Mouse (Mus musculus): ENCODE data around the gene Ptpn14. TPM values are rescaled to one million over a fixed set of nuclear protein-coding genes. Genes with fewer than 3 reads are reported as not detected.

Ptpn14 gene
- polyA plus RNA-seq, 1 experiment: 2.6 TPM

DNA sequence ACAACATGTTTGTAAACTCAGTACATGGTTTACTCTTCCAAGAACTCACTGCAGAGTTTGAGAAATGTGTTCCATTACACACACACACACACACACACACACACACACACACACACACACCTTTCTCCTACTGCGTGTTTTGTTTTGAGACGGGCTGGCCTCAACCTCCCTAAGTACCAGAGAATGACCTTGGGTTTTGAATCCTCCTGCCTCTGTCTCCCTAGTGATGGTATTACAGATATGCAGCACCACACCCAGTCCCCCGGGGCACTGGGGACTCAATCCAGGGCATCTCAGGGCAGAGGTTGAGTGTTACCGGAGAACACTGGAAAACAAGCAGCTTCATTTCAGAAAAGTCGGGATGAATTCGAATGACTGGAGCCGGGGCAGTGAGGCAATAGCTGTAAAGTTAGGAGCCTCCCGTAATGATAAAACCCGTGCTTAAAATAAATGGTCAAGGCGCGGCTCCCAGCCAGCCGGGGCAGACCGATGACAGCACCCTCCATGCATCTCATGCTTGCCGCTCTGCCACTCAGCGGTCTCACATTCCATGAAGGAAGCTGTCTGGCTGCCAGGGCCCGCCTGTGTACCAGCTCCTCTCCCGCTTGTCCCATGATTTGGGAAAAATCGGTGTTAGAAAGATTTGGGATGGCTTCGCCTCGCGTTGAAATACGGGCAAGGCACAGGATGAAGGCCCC is 196.0 kb downstream of the Ptpn14 start:
- no peak overlapping the region for H3K27ac ChIP-seq (ENCODE audit: control insufficient read depth, insufficient read depth, low read depth, low read length, poor library complexity)
- H3K4me1 ChIP-seq (ENCODE audit: control insufficient read depth, insufficient read depth, low read length): no peaks in the 10 kb centered on the region
- H3K4me3 ChIP-seq (replicated peaks; ENCODE audit: control insufficient read depth, low read depth, low read length): no peak overlapping the region
- 91% methylated on average over 22 of the region's 22 CpGs for WGBS
- TF ChIP-seq CTCF (IDR thresholded peaks at IDR 0.05; ENCODE audit: control insufficient read depth, insufficient read depth, low read length) (no peak), POLR2A (IDR thresholded peaks at IDR 0.05; ENCODE audit: borderline replicate concordance, control insufficient read depth, low read depth, low read length) (no peak)

DNA sequence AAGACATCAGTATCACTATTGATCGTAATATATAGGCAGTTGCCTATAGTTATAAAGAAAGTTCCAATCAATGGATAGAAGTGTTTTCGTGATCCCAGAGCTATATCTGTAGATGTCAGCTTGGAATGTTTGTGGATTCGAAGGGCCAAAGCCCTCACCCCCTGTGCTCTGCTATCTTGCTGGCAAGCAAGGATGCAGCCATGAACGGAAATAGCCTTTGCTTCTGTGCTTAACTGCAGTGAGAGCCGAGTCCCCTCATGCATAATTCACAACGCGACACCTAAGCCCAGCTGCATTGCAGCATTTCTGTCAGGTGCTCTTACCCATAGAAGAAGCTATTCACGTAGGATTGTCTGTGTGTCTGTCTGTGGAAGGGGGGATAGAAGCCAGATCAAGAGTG is 198.2 kb downstream of the Ptpn14 start:
- TF ChIP-seq POLR2A (IDR thresholded peaks at IDR 0.05; ENCODE audit: borderline replicate concordance, control insufficient read depth, low read depth, low read length): no peak
- TF ChIP-seq CTCF (IDR thresholded peaks at IDR 0.05; ENCODE audit: control insufficient read depth, insufficient read depth, low read length): no peak
- H3K4me1 ChIP-seq (ENCODE audit: control insufficient read depth, insufficient read depth, low read length): no peaks in the 10 kb centered on the region
- no peak overlapping the region for H3K4me3 ChIP-seq (replicated peaks; ENCODE audit: control insufficient read depth, low read depth, low read length)
- WGBS: 84% methylated on average over 8 of the region's 8 CpGs
- no peak overlapping the region for H3K27ac ChIP-seq (ENCODE audit: control insufficient read depth, insufficient read depth, low read depth, low read length, poor library complexity)

Other genes with a start within 250 kb of the Ptpn14 start
- 23.9 and 28.7 TPM in 2 replicates for gene Cenpf, start 40.2 kb upstream of the Ptpn14 start, polyA plus RNA-seq (2011; ENCODE audit: insufficient read depth, insufficient read length, low replicate concordance, missing spikeins)
- gene Smyd2, start 194.1 kb downstream of the Ptpn14 start, polyA plus RNA-seq (2011; ENCODE audit: insufficient read depth, insufficient read length, low replicate concordance, missing spikeins): 16.9 and 30.0 TPM in 2 replicates